Mouse (Mus musculus) bone marrow, adult 2 months (tissue): Measurements from ENCODE around the gene Hmgcl.

ENCODE experiments used
- CTCF ChIP-seq: fragments of 200-500 bp; IDR thresholded peaks from 2 replicates; pipeline ENCODE4 v1.5.1; 2011; ENCODE audit warnings: low read length, control low read depth; ENCODE audit not compliant: control insufficient read depth, insufficient read depth
- POLR2A ChIP-seq: fragments of 200-500 bp; IDR thresholded peaks from 2 replicates; pipeline ENCODE4 v1.6.1; 2011; ENCODE audit warnings: low read depth, mild to moderate bottlenecking, control low read depth, low read length, borderline replicate concordance; ENCODE audit not compliant: control insufficient read depth

DNA sequence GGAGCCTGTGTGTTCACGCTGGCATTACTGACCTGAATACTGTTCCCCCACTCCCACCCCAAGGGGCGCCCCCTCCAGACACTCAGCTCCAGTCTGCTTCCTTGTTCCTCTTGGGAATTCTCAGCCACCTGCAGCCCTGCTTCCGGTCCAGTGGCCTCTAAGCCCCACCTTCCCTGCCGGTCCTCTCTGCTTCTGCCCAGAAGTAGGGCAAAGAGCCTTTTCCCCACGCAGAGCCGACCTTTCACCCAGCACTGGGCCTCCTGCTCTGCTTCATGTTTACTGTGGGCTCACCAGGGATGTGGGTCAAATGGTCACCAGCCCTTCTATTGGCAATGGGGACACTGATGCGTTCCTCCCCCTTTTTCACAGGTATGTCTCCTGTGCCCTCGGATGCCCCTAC lies 12.1 kb downstream of the Hmgcl start:
- TF ChIP-seq CTCF (no peak), POLR2A (no peak)
